Mouse (Mus musculus): ENCODE results near the gene Fcna. TPM values are rescaled to one million over a fixed set of nuclear protein-coding genes. Genes with fewer than 3 reads are reported as not detected.

Gene Fcna
- polyA plus RNA-seq, 1 experiment from 2014 or later, result 1.2 TPM

DNA sequence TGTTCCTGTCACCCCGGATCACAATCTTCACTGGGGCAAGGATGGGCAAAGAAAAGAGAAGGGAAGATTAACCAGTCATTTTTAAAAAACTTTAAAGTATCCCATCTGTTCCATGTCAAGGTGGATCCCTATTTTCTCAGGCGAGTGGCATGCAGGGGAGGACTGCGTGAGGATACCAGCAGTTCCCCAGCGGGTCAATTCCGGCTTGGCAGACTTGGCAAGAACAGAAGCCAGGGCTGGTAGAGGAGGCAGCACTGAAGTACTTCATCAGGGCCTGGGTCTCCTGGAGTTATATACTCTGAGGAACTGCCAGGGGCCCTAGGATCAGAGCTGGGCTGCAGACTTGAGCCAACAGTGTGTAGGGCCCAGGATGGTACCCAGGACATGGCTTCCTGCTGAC lies 25.3 kb downstream of the Fcna start:
- no peak overlapping the region for H3K4me3 ChIP-seq
- no peak overlapping the region for H3K4me2 ChIP-seq
- no peaks in the 10 kb centered on the region for H3K27me3 ChIP-seq
- no peak for ATAC-seq
- WGBS, result 94% methylated on average over 5 of the region's 5 CpGs
- H3K36me3 ChIP-seq (ENCODE audit: poor library complexity, severe bottlenecking), result peaks cover 58% of the 10 kb centered on the region
- no peaks in the 10 kb centered on the region for H3K9me3 ChIP-seq (replicated peaks)
- H3K4me1 ChIP-seq, result peaks cover 14% of the 10 kb centered on the region
- no peak overlapping the region for H3K9ac ChIP-seq
- no peak overlapping the region for H3K27ac ChIP-seq

DNA sequence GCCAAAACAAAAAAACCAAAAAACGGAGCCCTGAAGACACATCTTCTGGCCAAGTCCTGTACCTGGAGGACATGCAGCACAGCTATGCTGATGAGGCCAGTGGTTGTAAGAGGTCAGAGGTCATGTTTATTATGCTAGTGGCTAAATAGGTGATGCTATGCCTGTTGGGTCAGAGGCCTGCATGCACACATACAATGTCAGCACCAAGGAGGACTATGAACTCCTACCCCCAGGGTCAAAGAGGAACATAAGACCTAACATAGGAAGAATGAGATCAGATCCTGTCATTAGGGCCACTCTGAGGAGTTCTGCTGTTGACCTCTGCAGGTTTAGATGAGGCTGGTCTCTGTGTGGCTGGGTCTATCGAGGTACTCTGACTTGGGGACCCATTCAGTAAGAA lies 27.8 kb downstream of the Fcna start:
- H3K9ac ChIP-seq, result no peak overlapping the region
- no peak for ATAC-seq
- H3K27me3 ChIP-seq, result no peaks in the 10 kb centered on the region
- no peak overlapping the region for H3K4me2 ChIP-seq
- H3K4me3 ChIP-seq, result no peak overlapping the region
- no peak overlapping the region for H3K27ac ChIP-seq
- H3K4me1 ChIP-seq, result no peaks in the 10 kb centered on the region
- peaks cover 80% of the 10 kb centered on the region for H3K36me3 ChIP-seq (ENCODE audit: poor library complexity, severe bottlenecking)
- WGBS, result 92% methylated on average over 2 of the region's 2 CpGs
- no peaks in the 10 kb centered on the region for H3K9me3 ChIP-seq (replicated peaks)

DNA sequence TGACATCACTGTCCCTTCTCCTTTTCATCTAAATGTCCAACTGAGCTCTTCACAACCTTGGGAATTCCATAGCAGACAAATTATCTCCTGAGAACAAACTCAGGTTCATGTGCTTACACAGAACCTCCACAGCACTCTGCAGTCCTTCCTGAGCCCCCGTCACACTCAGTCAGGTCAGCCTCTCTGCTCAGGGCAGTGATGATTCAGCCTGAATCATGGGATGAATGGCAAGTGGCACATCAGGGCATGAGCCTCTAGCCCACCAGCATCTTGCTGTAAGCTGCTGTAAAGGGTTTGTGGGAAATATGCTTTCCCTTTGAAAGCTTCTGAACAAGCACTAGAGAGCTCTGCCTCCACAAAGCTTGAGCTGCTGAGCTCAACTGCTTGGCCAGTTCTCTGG lies 29.1 kb downstream of the Fcna start:
- WGBS, result 97% methylated on average over 1 of the region's 1 CpGs
- H3K36me3 ChIP-seq (ENCODE audit: poor library complexity, severe bottlenecking), result peaks cover 88% of the 10 kb centered on the region
- H3K4me1 ChIP-seq, result no peaks in the 10 kb centered on the region

DNA sequence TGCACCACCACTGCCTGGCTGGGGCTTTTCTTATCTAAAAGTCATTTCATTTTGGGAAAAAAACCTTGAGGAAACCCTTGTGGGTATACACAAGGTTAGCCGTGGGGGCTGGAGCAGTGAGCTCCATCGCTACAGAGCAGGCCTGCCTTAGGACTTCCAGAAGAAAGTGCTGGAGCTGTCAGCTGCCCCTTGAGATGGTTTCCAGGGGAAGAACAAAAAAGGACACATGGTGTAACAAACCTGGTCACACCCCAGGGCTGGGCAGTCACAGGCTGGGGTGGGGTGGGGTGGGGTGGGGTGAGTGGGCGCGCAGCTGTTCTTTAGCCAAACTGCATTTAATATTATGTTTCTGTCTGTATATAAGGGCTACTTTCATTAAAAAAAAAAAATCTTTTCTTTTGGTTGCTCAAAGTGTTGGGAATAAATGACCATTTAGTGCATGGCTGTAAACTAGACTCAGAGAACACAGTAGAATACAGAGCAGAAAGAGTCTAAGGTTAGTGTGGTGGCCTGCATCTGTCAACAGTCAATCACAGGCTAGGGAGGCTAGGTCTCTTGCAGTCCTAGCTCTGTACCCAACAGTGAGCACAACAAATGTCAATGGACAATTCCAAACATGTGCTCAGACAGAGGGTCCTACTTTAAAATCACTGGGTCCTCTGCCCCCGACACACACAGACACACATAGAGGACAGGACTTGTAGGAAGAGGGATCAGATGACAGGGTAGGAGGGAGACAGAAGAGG lies 30.9 kb downstream of the Fcna start:
- no peaks in the 10 kb centered on the region for H3K27me3 ChIP-seq
- H3K4me2 ChIP-seq, result no peak overlapping the region
- H3K9me3 ChIP-seq (replicated peaks), result no peaks in the 10 kb centered on the region
- 93% methylated on average over 5 of the region's 5 CpGs for WGBS
- H3K27ac ChIP-seq, result no peak overlapping the region
- no peak for ATAC-seq
- no peaks in the 10 kb centered on the region for H3K4me1 ChIP-seq
- no peak overlapping the region for H3K9ac ChIP-seq
- H3K4me3 ChIP-seq, result no peak overlapping the region
- peaks cover 95% of the 10 kb centered on the region for H3K36me3 ChIP-seq (ENCODE audit: poor library complexity, severe bottlenecking)

More for the DNA sequence above, 29.1 kb downstream of the Fcna start:
- no peak overlapping the region for H3K27ac ChIP-seq
- no peak overlapping the region for H3K4me3 ChIP-seq
- H3K27me3 ChIP-seq, result no peaks in the 10 kb centered on the region
- no peak overlapping the region for H3K4me2 ChIP-seq
- H3K9ac ChIP-seq, result no peak overlapping the region
- no peaks in the 10 kb centered on the region for H3K9me3 ChIP-seq (replicated peaks)
- ATAC-seq, result no peak

GRCm38 (mm10) chr2:25591863-25592262 lies 36.0 kb downstream of the Fcna start:
- ATAC-seq, result no peak
- Histone ChIP-seq H3K27ac (no peak overlapping the region), H3K27me3 (no peaks in the 10 kb centered on the region), H3K4me3 (no peak overlapping the region), H3K36me3 (ENCODE audit: poor library complexity, severe bottlenecking) (peaks cover 92% of the 10 kb centered on the region), H3K9ac (no peak overlapping the region), H3K9me3 (replicated peaks) (no peaks in the 10 kb centered on the region), H3K4me1 (no peaks in the 10 kb centered on the region), H3K4me2 (no peak overlapping the region)
- 79% methylated on average over 2 of the region's 2 CpGs for WGBS

- no peaks in the 10 kb centered on the region for H3K27me3 ChIP-seq
- 94% methylated on average over 8 of the region's 8 CpGs for WGBS
Measured at GRCm38 (mm10) chr2:25588227-25588907, 39.5 kb downstream of the Fcna start.

DNA sequence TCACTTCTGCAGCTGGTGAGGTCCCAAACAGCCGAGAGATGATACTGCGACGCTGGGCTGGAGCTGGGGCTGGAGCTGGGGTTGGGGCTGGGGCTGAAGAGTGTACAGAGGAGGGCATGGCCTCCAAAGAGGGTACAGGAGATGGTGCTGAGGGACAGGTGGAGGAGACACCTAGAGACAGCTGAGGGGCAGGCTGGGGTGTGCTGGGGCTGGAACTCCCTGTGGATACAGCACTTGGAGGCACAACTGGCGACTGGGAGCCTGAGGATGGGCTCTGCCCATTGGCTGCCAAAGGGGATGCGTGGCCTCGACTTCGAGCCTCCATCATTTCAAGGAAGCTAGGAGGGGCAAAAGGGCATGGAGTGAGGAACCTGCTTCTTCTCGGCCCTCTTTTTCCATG lies 40.5 kb downstream of the Fcna start:
- H3K36me3 ChIP-seq (ENCODE audit: poor library complexity, severe bottlenecking), result peaks cover 88% of the 10 kb centered on the region
- H3K9ac ChIP-seq, result no peak overlapping the region
- 90% methylated on average over 8 of the region's 8 CpGs for WGBS
- H3K4me1 ChIP-seq, result peaks cover 6% of the 10 kb centered on the region
- H3K4me3 ChIP-seq, result no peak overlapping the region
- no peak overlapping the region for H3K4me2 ChIP-seq
- no peaks in the 10 kb centered on the region for H3K27me3 ChIP-seq
- no peak for ATAC-seq
- H3K9me3 ChIP-seq (replicated peaks), result no peaks in the 10 kb centered on the region
- H3K27ac ChIP-seq, result no peak overlapping the region

More at GRCm38 (mm10) chr2:25588227-25588907, 39.5 kb downstream of the Fcna start:
- H3K27ac ChIP-seq, result no peak overlapping the region
- no peak overlapping the region for H3K4me2 ChIP-seq
- no peaks in the 10 kb centered on the region for H3K9me3 ChIP-seq (replicated peaks)
- H3K4me3 ChIP-seq, result no peak overlapping the region
- no peak overlapping the region for H3K9ac ChIP-seq
- no peak for ATAC-seq
- peaks cover 96% of the 10 kb centered on the region for H3K36me3 ChIP-seq (ENCODE audit: poor library complexity, severe bottlenecking)
- H3K4me1 ChIP-seq, result no peaks in the 10 kb centered on the region

DNA sequence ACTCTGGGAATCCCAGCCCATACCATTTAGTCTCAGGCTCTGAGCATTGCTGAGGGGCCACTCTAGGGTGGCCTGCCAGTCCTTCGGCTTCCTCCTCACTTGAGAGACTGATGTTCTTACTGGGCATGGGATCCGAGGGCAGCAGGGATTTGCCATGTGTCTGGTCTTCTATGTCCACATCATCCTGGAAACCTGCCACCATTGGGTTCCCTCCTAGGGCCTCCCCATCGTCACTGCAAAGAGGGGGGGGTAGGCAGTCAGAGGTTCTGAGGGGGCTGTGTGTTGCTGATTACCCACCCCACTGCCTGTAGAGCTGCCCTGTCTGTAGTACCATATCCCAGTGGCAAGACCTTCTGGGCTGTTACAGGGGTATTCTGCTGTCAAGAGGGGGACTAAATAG lies 42.2 kb downstream of the Fcna start:
- Histone ChIP-seq H3K4me3 (no peak overlapping the region), H3K36me3 (ENCODE audit: poor library complexity, severe bottlenecking) (peaks cover 71% of the 10 kb centered on the region), H3K27ac (no peak overlapping the region), H3K9me3 (replicated peaks) (no peaks in the 10 kb centered on the region), H3K9ac (no peak overlapping the region), H3K27me3 (peaks cover 8% of the 10 kb centered on the region), H3K4me1 (peaks cover 21% of the 10 kb centered on the region), H3K4me2 (no peak overlapping the region)
- WGBS, result 87% methylated on average over 3 of the region's 3 CpGs
- ATAC-seq, result no peak

- H3K9me3 ChIP-seq (replicated peaks), result no peaks in the 10 kb centered on the region
- no peak overlapping the region for H3K4me3 ChIP-seq
- H3K27ac ChIP-seq, result no peak overlapping the region
- no peak for ATAC-seq
- H3K36me3 ChIP-seq (ENCODE audit: poor library complexity, severe bottlenecking), result peaks cover 64% of the 10 kb centered on the region
- WGBS, result 91% methylated on average over 4 of the region's 4 CpGs
- peaks cover 23% of the 10 kb centered on the region for H3K4me1 ChIP-seq
- H3K27me3 ChIP-seq, result peaks cover 15% of the 10 kb centered on the region
- no peak overlapping the region for H3K4me2 ChIP-seq
- no peak overlapping the region for H3K9ac ChIP-seq
Measured at GRCm38 (mm10) chr2:25584856-25585255, 43.0 kb downstream of the Fcna start.

- Histone ChIP-seq H3K36me3 (ENCODE audit: poor library complexity, severe bottlenecking) (peaks cover 57% of the 10 kb centered on the region), H3K4me3 (no peak overlapping the region), H3K9me3 (replicated peaks) (no peaks in the 10 kb centered on the region), H3K9ac (no peak overlapping the region), H3K4me1 (peaks cover 28% of the 10 kb centered on the region), H3K4me2 (no peak overlapping the region), H3K27ac (no peak overlapping the region), H3K27me3 (peaks cover 22% of the 10 kb centered on the region)
- WGBS, result 91% methylated on average over 3 of the region's 3 CpGs
- ATAC-seq, result no peak
Measured at GRCm38 (mm10) chr2:25584152-25584551, 43.7 kb downstream of the Fcna start.

DNA sequence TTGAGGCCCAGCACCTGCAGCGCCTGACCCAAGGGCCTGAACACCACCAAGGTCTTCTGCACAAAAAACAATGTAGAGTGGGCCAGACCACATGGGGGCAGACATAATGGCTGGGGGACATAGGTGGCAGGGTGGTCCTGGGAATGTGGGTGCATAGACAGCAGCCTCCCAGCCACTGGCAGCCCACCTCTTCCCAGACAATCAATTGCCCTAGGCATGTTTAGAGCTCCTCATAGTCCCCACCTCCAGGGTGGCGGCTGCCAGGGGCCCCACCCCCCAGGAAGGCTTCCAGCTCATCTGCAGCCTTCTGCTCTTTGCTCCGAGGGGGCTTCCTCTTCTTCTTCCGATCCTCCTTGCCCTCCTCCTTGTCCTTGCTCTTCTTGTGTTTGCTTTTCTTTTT lies 44.3 kb downstream of the Fcna start:
- ATAC-seq, result no peak
- no peaks in the 10 kb centered on the region for H3K9me3 ChIP-seq (replicated peaks)
- H3K4me2 ChIP-seq, result no peak overlapping the region
- peaks cover 53% of the 10 kb centered on the region for H3K36me3 ChIP-seq (ENCODE audit: poor library complexity, severe bottlenecking)
- no peak overlapping the region for H3K27ac ChIP-seq
- peaks cover 34% of the 10 kb centered on the region for H3K4me1 ChIP-seq
- no peak overlapping the region for H3K9ac ChIP-seq
- H3K27me3 ChIP-seq, result peaks cover 28% of the 10 kb centered on the region
- WGBS, result 76% methylated on average over 4 of the region's 4 CpGs
- no peak overlapping the region for H3K4me3 ChIP-seq

DNA sequence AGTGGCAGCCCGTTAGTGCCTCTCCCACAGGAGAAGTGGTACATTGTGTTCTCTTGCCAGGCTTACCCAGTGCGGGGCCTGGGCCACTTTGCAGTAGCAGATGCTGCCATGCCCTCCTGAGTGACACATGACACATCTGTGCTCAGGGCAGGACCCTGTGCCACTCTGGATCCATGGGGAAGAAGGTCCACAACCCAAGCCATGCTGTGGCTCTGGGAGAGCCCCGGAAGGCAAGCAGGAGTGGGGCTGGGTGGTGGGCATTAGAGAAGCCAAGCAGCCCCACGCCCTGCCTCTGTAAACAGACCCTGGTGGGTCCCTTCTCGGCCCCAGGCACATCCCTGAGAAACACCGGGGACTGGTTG lies 44.7 kb downstream of the Fcna start:
- Histone ChIP-seq H3K27ac (no peak overlapping the region), H3K9me3 (replicated peaks) (no peaks in the 10 kb centered on the region), H3K4me3 (no peak overlapping the region), H3K4me1 (peaks cover 38% of the 10 kb centered on the region), H3K27me3 (peaks cover 33% of the 10 kb centered on the region), H3K4me2 (no peak overlapping the region), H3K9ac (no peak overlapping the region), H3K36me3 (ENCODE audit: poor library complexity, severe bottlenecking) (peaks cover 49% of the 10 kb centered on the region)
- whole genome bisulfite sequencing, result 84% methylated on average over 6 of the region's 6 CpGs
- no peak for ATAC-seq

Data from forebrain, embryonic 13.5 days (tissue).